Mouse (Mus musculus) olfactory bulb, adult 2 months (tissue): ENCODE data around the gene Elmsan1.

Experiments
- CTCF ChIP-seq: fragments of 200-500 bp; IDR thresholded peaks from 2 replicates; pipeline ENCODE4 v1.5.1; 2012; ENCODE audit warnings: low read depth, mild to moderate bottlenecking, low read length, moderate library complexity; ENCODE audit not compliant: insufficient read depth
- POLR2A ChIP-seq: fragments of 200-500 bp; IDR thresholded peaks from 2 replicates; pipeline ENCODE4 v1.6.1; 2012; ENCODE audit warnings: mild to moderate bottlenecking, low read depth, low read length, moderate library complexity; ENCODE audit not compliant: insufficient read depth

DNA sequence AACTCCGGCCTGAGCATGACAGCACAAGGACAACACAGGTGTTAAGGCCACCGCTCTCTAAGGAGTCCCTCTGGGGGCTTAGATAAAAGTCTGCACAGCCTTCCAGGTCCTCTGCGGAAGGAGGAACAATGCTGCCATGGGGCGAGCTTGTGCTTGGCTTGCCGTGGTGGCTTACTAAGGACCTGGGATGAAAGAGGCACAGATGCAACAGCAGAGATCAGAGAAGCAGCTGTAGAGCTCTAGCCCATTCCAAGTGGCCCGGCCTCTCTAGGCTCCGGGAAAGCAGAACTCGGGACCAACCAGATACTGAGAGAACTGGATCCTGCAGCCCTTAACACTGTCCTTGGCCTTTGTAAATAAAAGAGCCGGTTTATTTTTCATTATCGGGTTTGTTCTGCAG, 66.8 kb downstream of the Elmsan1 start:
- no peak for TF ChIP-seq CTCF
- TF ChIP-seq POLR2A, result no peak
